Mouse (Mus musculus) bone marrow, adult 2 months (tissue): Measurements from ENCODE around the gene Il17rc.

Experiments
- CTCF ChIP-seq: fragments of 200-500 bp; IDR thresholded peaks from 2 replicates; pipeline ENCODE4 v1.5.1; 2011; ENCODE audit warnings: low read length, control low read depth; ENCODE audit not compliant: control insufficient read depth, insufficient read depth
- POLR2A ChIP-seq: fragments of 200-500 bp; IDR thresholded peaks from 2 replicates; pipeline ENCODE4 v1.6.1; 2011; ENCODE audit warnings: low read depth, mild to moderate bottlenecking, control low read depth, low read length, borderline replicate concordance; ENCODE audit not compliant: control insufficient read depth

DNA sequence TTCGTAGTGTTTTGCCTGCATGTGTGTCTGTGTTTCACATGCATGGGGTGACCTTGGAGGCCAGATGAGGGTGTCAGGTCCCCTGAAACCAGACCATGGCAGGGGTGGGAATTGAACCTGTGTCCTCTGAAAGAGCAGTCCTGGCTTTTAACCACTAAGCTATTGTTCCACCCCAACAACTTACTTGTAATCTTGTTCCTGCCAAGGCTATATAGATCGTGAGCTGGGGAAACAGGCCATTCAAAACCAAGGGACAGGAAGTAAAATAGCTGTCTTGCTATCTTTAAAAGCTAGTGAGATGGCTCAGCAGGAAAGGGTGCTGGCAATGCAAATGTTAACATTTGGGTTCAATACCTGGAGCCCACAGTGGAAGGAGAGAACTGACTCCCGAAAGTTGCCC is 41.3 kb upstream of the Il17rc start:
- TF ChIP-seq CTCF, result no peak
- no peak for TF ChIP-seq POLR2A
